Mouse (Mus musculus) erythroblast, embryonic 14.5 days (primary cell): Measurements from ENCODE around the gene Azin2.

Source experiments
- GATA1 ChIP-seq: IDR thresholded peaks from 2 replicates; pipeline ENCODE4 v1.6.1; 2012; ENCODE audit warnings: low read length, inconsistent platforms, mixed read lengths
- TAL1 ChIP-seq: IDR thresholded peaks from 3 replicates; pipeline ENCODE4 v1.6.1; 2012; ENCODE audit warnings: low read length, inconsistent platforms, mixed read lengths

DNA sequence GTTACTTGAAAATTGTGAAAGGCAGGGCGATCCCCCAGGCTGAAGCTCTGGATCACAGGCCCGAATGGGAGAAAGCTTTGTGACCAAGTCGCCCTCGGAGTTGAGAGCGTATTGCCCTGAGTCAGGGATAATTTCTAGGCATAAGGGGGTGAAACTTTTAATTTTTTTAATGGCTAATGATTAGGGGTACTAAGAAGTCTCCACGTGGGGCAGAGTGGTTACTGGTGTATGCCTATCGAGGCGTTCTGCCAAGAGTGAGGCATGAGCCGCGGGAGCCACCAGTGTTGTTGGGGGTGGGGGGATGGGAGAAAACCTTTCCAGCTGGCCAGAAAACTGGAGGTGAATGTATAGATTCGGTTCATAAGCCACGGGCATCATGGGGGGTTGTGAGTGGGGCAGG lies 31.4 kb upstream of the Azin2 start:
- TF ChIP-seq GATA1 (no peak), TAL1 (no peak)
